Mouse (Mus musculus) Muller cell, postnatal 12 days (primary cell): ENCODE measurements around the gene Anapc13.

Experiments
- DNase-seq: peaks from one replicate; pipeline ENCODE4 v3.0.0-alpha.2; 2015; ENCODE audit errors: inconsistent ontology term

The Anapc13 gene

DNA sequence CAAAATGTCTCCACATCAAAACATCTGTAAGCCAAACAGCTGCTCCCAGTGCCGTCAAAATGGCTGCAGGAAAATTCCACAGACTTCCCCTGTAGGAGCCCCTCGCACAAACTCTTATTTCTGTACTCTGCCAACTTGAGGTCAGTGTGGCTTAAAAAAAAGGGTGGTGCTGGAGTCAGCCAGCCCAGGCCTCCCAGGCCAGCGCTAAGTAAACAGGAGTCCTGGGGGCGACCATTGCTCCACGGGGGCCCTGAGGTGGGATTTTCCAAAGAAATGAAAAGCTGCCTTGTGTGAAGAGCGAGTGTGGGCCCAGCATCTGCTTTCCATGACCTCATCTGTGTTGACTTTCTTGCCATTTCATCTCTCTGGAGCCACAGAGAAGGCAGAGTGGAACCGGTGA is 55.4 kb downstream of the Anapc13 start:
- no peak for DNase-seq
